Mouse (Mus musculus): ENCODE results near the gene Wipf1. TPM values are rescaled to one million over a fixed set of nuclear protein-coding genes. Genes with fewer than 3 reads are reported as not detected.

The Wipf1 gene
- polyA plus RNA-seq, 1 experiment = 56.6 TPM

- DNase-seq = no peak
- H3K4me1 ChIP-seq (replicated peaks; ENCODE audit: control insufficient read depth, insufficient read depth, low read length) = no peaks in the 10 kb centered on the region
- no peak overlapping the region for H3K27ac ChIP-seq (ENCODE audit: control insufficient read depth, insufficient read depth, low read length)
- WGBS = 88% methylated on average over 5 of the region's 5 CpGs
- TF ChIP-seq POLR2A (IDR thresholded peaks at IDR 0.05; ENCODE audit: control insufficient read depth, extremely low read depth, insufficient read depth, low read length, poor library complexity) = no peak
- no peak for TF ChIP-seq CTCF (IDR thresholded peaks at IDR 0.05; ENCODE audit: borderline replicate concordance, control insufficient read depth, extremely low read depth, insufficient read depth, low read length, poor library complexity)
- no peaks in the 10 kb centered on the region for H3K27me3 ChIP-seq (ENCODE audit: control insufficient read depth, insufficient read depth, low read length)
- H3K36me3 ChIP-seq (ENCODE audit: control insufficient read depth, insufficient read depth, low read length) = no peaks in the 10 kb centered on the region
- no peak overlapping the region for H3K4me3 ChIP-seq (ENCODE audit: control insufficient read depth, insufficient read depth, low read length)
These were observed 149.9 kb downstream of the Wipf1 start for GRCm38 (mm10) chr2:73379656-73380055.

Other genes with a start within 250 kb of the Wipf1 start
- gene Scrn3, start 217.1 kb downstream of the Wipf1 start, polyA plus RNA-seq (2012; rRNA removed) = 2.7 and 2.9 TPM in 2 replicates
- 3.1 and 3.6 TPM in 2 replicates for gene Cir1, start 217.0 kb downstream of the Wipf1 start, polyA plus RNA-seq (2012; rRNA removed)
- 3.1 and 3.5 TPM in 2 replicates for gene Gpr155, start 143.2 kb downstream of the Wipf1 start, polyA plus RNA-seq (2012; rRNA removed)
- gene Chrna1, start 50.6 kb upstream of the Wipf1 start, polyA plus RNA-seq (2012; rRNA removed) = 0.05 and 0.07 TPM in 2 replicates
- 1.7 and 3.1 TPM in 2 replicates for gene Chn1, start 245.6 kb upstream of the Wipf1 start, polyA plus RNA-seq (2012; rRNA removed)